Mouse (Mus musculus) lung, postnatal 0 days (tissue): Measurements from ENCODE around the gene Brap. TPM values are rescaled to one million over a fixed set of nuclear protein-coding genes. Genes with fewer than 3 reads are reported as not detected.
"Not testable (repeated sequence)": the region's sequence is repeated elsewhere in the genome, so short reads cannot be mapped to it uniquely, and the experiment has no call there.

Experiments used
- ATAC-seq: fragments of 200-750 bp; cut with Nextera tagmentation; 2 replicates; pipeline ENCODE4 v1.8.0; 2017; ENCODE audit warnings: moderate library complexity
- DNase-seq: peaks from one replicate; pipeline ENCODE4 v3.0.0-alpha.2; 2016; ENCODE audit warnings: low spot score
- H3K27ac ChIP-seq: fragments of 300-500 bp; sonication (generic); 2 replicates; pipeline ENCODE4 v1.5.1; 2014; ENCODE audit warnings: antibody characterized with exemption, mild to moderate bottlenecking, low read length, mixed read lengths
- H3K27me3 ChIP-seq: fragments of 300-500 bp; sonication (generic); replicated peaks from 2 replicates; pipeline ENCODE4 v1.6.1; 2014; ENCODE audit warnings: low read length, mixed read lengths; ENCODE audit not compliant: insufficient read depth
- H3K36me3 ChIP-seq: fragments of 300-500 bp; sonication (generic); 2 replicates; pipeline ENCODE4 v1.6.1; 2014; ENCODE audit warnings: low read length, mixed read lengths; ENCODE audit not compliant: insufficient read depth
- H3K4me1 ChIP-seq: fragments of 300-500 bp; sonication (generic); 2 replicates; pipeline ENCODE4 v1.6.1; 2014; ENCODE audit warnings: antibody characterized with exemption, low read depth, low read length, mixed read lengths; ENCODE audit not compliant: insufficient read depth
- H3K4me2 ChIP-seq: fragments of 300-500 bp; sonication (generic); replicated peaks from 2 replicates; pipeline ENCODE4 v1.6.1; 2014; ENCODE audit warnings: low read depth, mild to moderate bottlenecking, low read length, moderate library complexity, mixed read lengths
- H3K4me3 ChIP-seq: fragments of 300-500 bp; sonication (generic); 2 replicates; pipeline ENCODE4 v1.5.1; 2014; ENCODE audit warnings: low read depth, low read length
- H3K9ac ChIP-seq: fragments of 300-500 bp; sonication (generic); replicated peaks from 2 replicates; pipeline ENCODE4 v1.6.1; 2014; ENCODE audit warnings: low read depth, mild to moderate bottlenecking
- H3K9me3 ChIP-seq: fragments of 300-500 bp; sonication (generic); 2 replicates; pipeline ENCODE4 v1.6.1; 2016; ENCODE audit warnings: low read length, mixed read lengths
- CTCF ChIP-seq: IDR thresholded peaks from 2 replicates; pipeline ENCODE4 v1.5.1; 2016; ENCODE audit warnings: antibody characterized with exemption, mild to moderate bottlenecking
- EP300 ChIP-seq: IDR thresholded peaks from 2 replicates; pipeline ENCODE4 v1.6.1; 2016; ENCODE audit warnings: antibody characterized with exemption, mild to moderate bottlenecking, control low read depth
- WGBS: fragments of 180-500 bp; shearing (Covaris S2); extraction: QIAGEN DNeasy Blood & Tissue Kit; methylation state at CpG from one replicate; pipeline ENCODE4 v1.1.7; 2014; 5-methylcytosine and 5-hydroxymethylcytosine counted together
- polyA plus RNA-seq: library from polyadenylated mRNA; unstranded; fragments of >200 nt; fragmentation: Nextera tagmentation; extraction: Ambion mirVana; gene quantifications from 2 replicates; pipeline ENCODE4 v1.2.1, GENCODE M21; 2015

Brap gene
- polyA plus RNA-seq, 1 experiment from 2014 or later, result 37.6 TPM

DNA sequence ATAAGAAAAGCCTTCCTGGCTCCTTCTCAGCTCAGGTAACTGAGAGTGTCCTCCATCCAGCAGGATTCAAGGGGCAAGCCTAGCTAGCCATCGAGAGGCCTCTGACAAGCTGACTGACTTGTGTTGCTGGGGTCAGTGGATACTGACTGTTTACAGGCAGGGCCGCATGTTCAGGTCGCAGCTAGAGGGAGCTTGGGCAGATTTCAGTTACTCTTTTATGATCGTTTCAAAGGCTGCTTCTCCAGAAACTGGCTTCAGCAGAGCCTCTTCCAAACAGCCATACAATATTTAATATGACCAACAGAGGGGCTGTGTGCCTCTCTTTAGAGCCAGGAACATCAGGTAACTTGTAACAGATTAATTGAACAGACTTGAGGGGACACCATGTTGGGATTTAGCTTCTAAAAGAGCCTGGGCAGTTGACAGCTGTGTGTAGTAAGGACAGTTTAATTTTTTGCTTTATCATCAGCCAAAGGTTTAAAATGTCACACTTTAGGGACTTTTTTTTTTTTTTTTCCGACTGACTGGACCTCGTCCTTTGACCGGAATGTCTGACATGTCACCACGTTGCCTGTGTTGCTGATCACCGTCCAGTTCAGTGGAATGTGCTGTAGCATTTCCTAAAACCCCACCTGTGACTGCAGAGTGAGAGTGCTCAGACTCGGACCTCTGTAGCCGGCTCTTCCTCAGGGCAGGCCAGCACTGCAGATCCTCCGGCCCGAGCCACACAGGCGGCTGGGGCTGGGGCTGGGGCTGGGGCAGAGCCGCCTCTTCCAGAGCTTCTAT lies 25.9 kb downstream of the Brap start:
- H3K36me3 ChIP-seq, result peaks cover 46% of the 10 kb centered on the region
- TF ChIP-seq EP300 (no peak), CTCF (peak; percentile 35)
- DNase-seq (peak; percentile 24), ATAC-seq (no peak)
- 76% methylated on average over 15 of the region's 15 CpGs for WGBS
- no peaks in the 10 kb centered on the region for H3K9me3 ChIP-seq
- H3K4me3 ChIP-seq, result no peak overlapping the region
- H3K9ac ChIP-seq, result no peak overlapping the region
- H3K4me2 ChIP-seq, result no peak overlapping the region
- no peak overlapping the region for H3K27ac ChIP-seq
- no peaks in the 10 kb centered on the region for H3K4me1 ChIP-seq
- H3K27me3 ChIP-seq, result no peaks in the 10 kb centered on the region

DNA sequence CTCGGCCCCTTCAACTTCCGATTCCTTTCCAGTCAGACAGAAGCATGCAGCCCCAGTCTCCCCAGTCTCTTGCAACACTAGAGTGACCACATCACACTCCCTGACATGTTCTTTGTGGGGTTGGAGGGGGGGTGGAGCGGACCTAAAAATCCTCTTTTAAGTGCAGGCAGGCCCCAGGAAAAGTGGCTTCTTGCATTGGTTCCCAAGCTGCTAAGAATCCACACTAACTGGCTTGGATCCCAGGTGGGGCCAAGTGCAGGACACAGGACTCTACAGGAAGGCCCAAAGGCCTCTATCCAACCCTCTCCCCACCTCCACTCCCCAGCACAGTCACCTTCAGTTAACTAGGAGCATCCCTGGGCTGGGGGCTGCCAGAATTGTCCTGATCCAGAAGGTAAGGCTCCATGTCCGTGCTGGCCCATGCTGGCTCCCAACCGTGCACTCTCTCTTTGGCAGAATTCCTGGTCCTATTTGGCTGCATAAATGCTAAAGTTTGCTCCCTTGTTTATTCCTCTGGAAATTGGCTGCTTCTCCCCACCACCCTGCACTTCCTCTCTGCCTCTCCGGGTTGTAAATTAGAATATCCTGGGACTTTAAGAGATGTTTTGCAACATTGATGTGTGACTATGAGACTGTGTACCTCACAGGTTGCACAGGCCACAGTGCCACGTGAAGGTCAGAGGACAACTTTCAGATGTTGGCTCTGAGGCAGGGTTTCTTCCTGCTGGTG lies 30.3 kb downstream of the Brap start:
- Histone ChIP-seq H3K4me2 (no peak overlapping the region), H3K4me3 (no peak overlapping the region), H3K9me3 (no peaks in the 10 kb centered on the region), H3K27me3 (no peaks in the 10 kb centered on the region), H3K4me1 (no peaks in the 10 kb centered on the region), H3K27ac (no peak overlapping the region), H3K36me3 (peaks cover 16% of the 10 kb centered on the region; the same call in 1 of the 2 replicates), H3K9ac (no peak overlapping the region)
- DNase-seq (peak; percentile 57), ATAC-seq (peak; percentile 58)
- 48% methylated on average over 7 of the region's 7 CpGs for WGBS
- TF ChIP-seq CTCF (no peak), EP300 (no peak)

DNA sequence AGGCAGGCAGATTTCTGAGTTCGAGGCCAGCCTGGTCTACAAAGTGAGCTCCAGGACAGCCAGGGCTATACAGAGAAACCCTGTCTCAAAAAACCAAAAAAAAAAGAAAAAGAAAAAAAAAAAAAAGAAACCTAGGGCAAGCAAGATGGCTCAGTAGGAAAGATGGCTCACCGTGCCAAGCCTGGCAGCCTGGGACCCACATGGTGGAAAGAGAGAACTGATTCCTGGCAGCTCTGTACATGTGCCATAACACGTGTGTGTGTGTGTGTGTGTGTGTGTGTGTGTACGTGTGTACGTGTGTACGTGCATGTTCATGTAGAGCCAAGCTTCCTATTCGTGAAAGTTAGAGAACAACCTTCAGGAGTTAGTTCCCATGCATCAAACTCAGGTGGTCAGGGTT lies 31.1 kb downstream of the Brap start:
- 90% methylated on average over 7 of the region's 7 CpGs for WGBS
- H3K36me3 ChIP-seq, H3K4me2 ChIP-seq, H3K27me3 ChIP-seq, H3K27ac ChIP-seq, H3K4me3 ChIP-seq, H3K9me3 ChIP-seq, DNase-seq, H3K9ac ChIP-seq, H3K4me1 ChIP-seq, ATAC-seq: not testable (repeated sequence)

DNA sequence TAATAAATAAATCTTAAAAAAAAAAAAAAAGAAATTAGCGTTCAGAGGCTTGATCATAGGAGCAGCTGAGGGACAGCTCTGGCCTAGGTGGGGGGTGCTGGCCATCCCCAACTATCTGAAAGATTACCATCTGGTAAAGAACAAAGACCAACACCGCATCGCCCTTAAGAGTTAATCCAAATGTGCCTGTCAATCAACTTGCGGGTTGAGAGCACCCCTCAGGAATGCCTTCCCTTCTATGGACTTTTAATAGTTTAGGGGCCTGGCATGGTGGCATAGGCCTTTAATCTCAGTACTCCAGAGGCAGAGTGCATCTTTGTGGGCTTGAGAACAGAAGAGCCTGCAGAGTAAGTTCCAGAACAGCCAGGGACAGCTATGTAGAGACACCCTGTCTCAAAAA lies 32.5 kb downstream of the Brap start:
- Histone ChIP-seq H3K27ac (no peak overlapping the region), H3K27me3 (no peaks in the 10 kb centered on the region), H3K4me1 (no peaks in the 10 kb centered on the region), H3K9ac (no peak overlapping the region), H3K4me2 (no peak overlapping the region), H3K4me3 (no peak overlapping the region), H3K9me3 (no peaks in the 10 kb centered on the region), H3K36me3 (no peaks in the 10 kb centered on the region)
- TF ChIP-seq CTCF (no peak), EP300 (no peak)
- no peak for DNase-seq
- 70% methylated on average over 4 of the region's 4 CpGs for whole genome bisulfite sequencing
- ATAC-seq, result no peak

DNA sequence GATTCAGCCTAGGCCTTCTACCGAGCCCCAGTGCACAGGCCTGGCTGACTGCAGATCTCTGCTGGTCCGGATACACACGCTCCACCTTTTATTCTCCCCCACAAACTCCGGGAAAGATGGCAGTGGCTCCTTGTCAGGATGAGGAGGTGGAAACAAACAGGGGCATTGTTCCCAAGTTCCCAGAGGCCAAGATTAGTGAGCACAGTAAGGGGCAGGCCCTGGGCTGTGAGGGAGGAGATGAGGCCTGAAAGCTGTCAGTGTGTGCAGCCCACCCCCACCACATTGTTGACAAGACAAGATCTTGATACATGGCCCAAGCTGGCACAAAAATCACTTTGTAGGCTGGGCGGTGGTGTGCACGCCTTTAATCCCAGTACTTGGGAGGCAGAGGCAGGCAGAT lies 36.4 kb downstream of the Brap start:
- Histone ChIP-seq H3K4me3 (no peak overlapping the region), H3K27me3 (no peaks in the 10 kb centered on the region), H3K4me2 (no peak overlapping the region), H3K27ac (no peak overlapping the region), H3K9ac (no peak overlapping the region), H3K4me1 (no peaks in the 10 kb centered on the region), H3K36me3 (no peaks in the 10 kb centered on the region), H3K9me3 (no peaks in the 10 kb centered on the region)
- WGBS, result 65% methylated on average over 6 of the region's 6 CpGs
- no peak for TF ChIP-seq CTCF
- no peak for TF ChIP-seq EP300
- ATAC-seq (no peak), DNase-seq (no peak)

DNA sequence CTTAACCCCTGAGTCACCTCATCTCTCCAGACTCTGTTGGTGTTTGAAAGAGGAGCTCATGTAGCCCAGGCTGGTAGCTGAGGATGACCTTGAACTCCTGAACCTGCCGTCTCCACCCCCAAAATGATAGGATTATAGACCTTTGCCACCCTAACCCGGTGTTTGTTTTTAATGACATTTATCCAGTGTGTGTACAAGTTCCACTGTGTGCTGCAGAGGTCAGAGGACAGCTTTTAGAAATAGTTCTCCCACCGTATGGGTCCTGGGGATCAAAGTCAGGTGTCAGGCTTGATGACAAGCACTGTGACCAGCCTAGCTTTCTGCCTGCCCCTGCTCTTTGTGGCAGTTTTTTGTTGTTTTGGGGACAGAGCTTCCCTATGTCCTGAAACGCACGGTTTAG lies 39.5 kb downstream of the Brap start:
- Histone ChIP-seq H3K9me3 (no peaks in the 10 kb centered on the region), H3K36me3 (no peaks in the 10 kb centered on the region), H3K4me2 (no peak overlapping the region), H3K4me1 (no peaks in the 10 kb centered on the region), H3K27ac (no peak overlapping the region), H3K27me3 (no peaks in the 10 kb centered on the region), H3K9ac (no peak overlapping the region), H3K4me3 (no peak overlapping the region)
- DNase-seq (no peak), ATAC-seq (no peak)
- 40% methylated on average over 5 of the region's 5 CpGs for WGBS
- TF ChIP-seq EP300 (no peak), CTCF (no peak)
